Mouse (Mus musculus) intestine, postnatal 0 days (tissue): Measurements from ENCODE around the gene Rorb. TPM values are rescaled to one million over a fixed set of nuclear protein-coding genes. Genes with fewer than 3 reads are reported as not detected.

Source experiments
- ATAC-seq: fragments of 200-750 bp; cut with Nextera tagmentation; 2 replicates; pipeline ENCODE4 v1.8.0; 2017; ENCODE audit warnings: mild to moderate bottlenecking, moderate TSS enrichment, moderate library complexity
- H3K27ac ChIP-seq: fragments of 300-500 bp; sonication (generic); 2 replicates; pipeline ENCODE4 v1.5.1; 2014; ENCODE audit warnings: mild to moderate bottlenecking, low read depth, low read length, moderate library complexity
- H3K27me3 ChIP-seq: fragments of 300-500 bp; sonication (generic); replicated peaks from 2 replicates; pipeline ENCODE4 v1.6.1; 2014; ENCODE audit warnings: low read length, mixed read lengths; ENCODE audit not compliant: control insufficient read depth, insufficient read depth
- H3K36me3 ChIP-seq: fragments of 300-500 bp; sonication (generic); 2 replicates; pipeline ENCODE4 v1.6.1; 2014; ENCODE audit warnings: mild to moderate bottlenecking, moderate library complexity; ENCODE audit not compliant: control insufficient read depth, insufficient read depth
- H3K4me1 ChIP-seq: fragments of 300-500 bp; sonication (generic); replicated peaks from 2 replicates; pipeline ENCODE4 v1.6.1; 2014; ENCODE audit warnings: antibody characterized with exemption, low read length, mixed read lengths; ENCODE audit not compliant: control insufficient read depth, insufficient read depth
- H3K4me2 ChIP-seq: fragments of 300-500 bp; sonication (generic); replicated peaks from 2 replicates; pipeline ENCODE4 v1.6.1; 2014; ENCODE audit warnings: low read depth, mild to moderate bottlenecking, moderate library complexity
- H3K4me3 ChIP-seq: fragments of 300-500 bp; sonication (generic); 2 replicates; pipeline ENCODE4 v1.5.1; 2014; ENCODE audit warnings: low read depth, low read length
- H3K9ac ChIP-seq: fragments of 300-500 bp; sonication (generic); 2 replicates; pipeline ENCODE4 v1.6.1; 2014; ENCODE audit warnings: mild to moderate bottlenecking, low read depth, low read length
- H3K9me3 ChIP-seq: fragments of 300-500 bp; sonication (generic); 2 replicates; pipeline ENCODE4 v1.6.1; 2016; ENCODE audit warnings: mixed run types; ENCODE audit not compliant: control insufficient read depth
- CTCF ChIP-seq: sonication (generic); IDR thresholded peaks from 2 replicates; pipeline ENCODE4 v1.5.1; 2016; ENCODE audit warnings: low read depth, mild to moderate bottlenecking, control low read depth, antibody characterized with exemption, moderate library complexity
- WGBS: fragments of 180-500 bp; shearing (Covaris S2); extraction: QIAGEN DNeasy Blood & Tissue Kit; methylation state at CpG from one replicate; pipeline ENCODE4 v1.1.7; 2014; 5-methylcytosine and 5-hydroxymethylcytosine counted together
- polyA plus RNA-seq: library from polyadenylated mRNA; unstranded; fragments of >200 nt; fragmentation: Nextera tagmentation; extraction: Ambion mirVana; gene quantifications from 2 replicates; pipeline ENCODE4 v1.2.1, GENCODE M21; 2015

Rorb gene
- polyA plus RNA-seq, 1 experiment from 2014 or later = 0.17 TPM

DNA sequence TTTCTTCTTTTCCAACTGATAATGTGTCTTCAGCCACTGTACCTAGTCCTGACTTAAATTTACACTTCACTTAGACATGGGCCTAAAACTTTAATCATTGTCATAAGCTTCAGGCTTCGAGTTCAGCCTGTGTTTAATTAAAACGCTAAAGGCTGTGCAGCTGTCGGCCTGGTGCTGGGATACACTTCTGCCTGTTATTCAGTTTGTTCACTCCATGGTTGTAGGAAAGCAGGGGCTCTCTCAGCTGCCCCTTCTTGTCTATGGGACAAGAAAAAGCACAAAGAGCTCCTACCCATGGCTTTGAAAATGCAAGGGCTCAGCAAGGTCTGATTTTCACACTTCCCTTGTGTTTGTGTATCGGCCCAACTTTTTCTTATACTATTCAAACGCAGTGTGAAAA is 229.8 kb downstream of the Rorb start:
- ATAC-seq = no peak
- 76% methylated on average over 5 of the region's 5 CpGs for WGBS
- no peaks in the 10 kb centered on the region for H3K36me3 ChIP-seq

More for the DNA sequence above, 229.8 kb downstream of the Rorb start:
- no peak overlapping the region for H3K9ac ChIP-seq
- no peaks in the 10 kb centered on the region for H3K27me3 ChIP-seq
- H3K4me2 ChIP-seq = no peak overlapping the region
- no peak overlapping the region for H3K27ac ChIP-seq
- no peak for TF ChIP-seq CTCF
- no peak overlapping the region for H3K4me3 ChIP-seq
- H3K9me3 ChIP-seq = no peaks in the 10 kb centered on the region
- no peaks in the 10 kb centered on the region for H3K4me1 ChIP-seq
